Mouse (Mus musculus) hindbrain, embryonic 16.5 days (tissue): Measurements from ENCODE around the gene Irak2. TPM values are rescaled to one million over a fixed set of nuclear protein-coding genes. Genes with fewer than 3 reads are reported as not detected.

Experiments used
- ATAC-seq: fragments of 200-750 bp; cut with Nextera tagmentation; 2 replicates; pipeline ENCODE4 v1.8.0; 2017; ENCODE audit warnings: moderate TSS enrichment, moderate library complexity
- H3K27ac ChIP-seq: fragments of 300-500 bp; sonication (generic); 2 replicates; pipeline ENCODE4 v1.5.1; 2014; ENCODE audit warnings: low read depth, mild to moderate bottlenecking, control low read depth, low read length, moderate library complexity
- H3K27me3 ChIP-seq: fragments of 300-500 bp; sonication (generic); replicated peaks from 2 replicates; pipeline ENCODE4 v1.6.1; 2014; ENCODE audit warnings: low read length; ENCODE audit not compliant: control insufficient read depth, insufficient read depth
- H3K36me3 ChIP-seq: fragments of 300-500 bp; sonication (generic); 2 replicates; pipeline ENCODE4 v1.6.1; 2014; ENCODE audit warnings: mild to moderate bottlenecking, low read length, moderate library complexity, mixed read lengths; ENCODE audit not compliant: control insufficient read depth, insufficient read depth
- H3K4me1 ChIP-seq: fragments of 300-500 bp; sonication (generic); 2 replicates; pipeline ENCODE4 v1.6.1; 2014; ENCODE audit warnings: low read depth, low read length; ENCODE audit not compliant: control insufficient read depth, insufficient read depth
- H3K4me2 ChIP-seq: fragments of 300-500 bp; sonication (generic); 2 replicates; pipeline ENCODE4 v1.6.1; 2014; ENCODE audit warnings: mild to moderate bottlenecking, low read length, control low read depth, moderate library complexity
- H3K4me3 ChIP-seq: fragments of 300-500 bp; sonication (generic); 2 replicates; pipeline ENCODE4 v1.5.1; 2014; ENCODE audit warnings: mild to moderate bottlenecking, low read length, control low read depth, moderate library complexity
- H3K9ac ChIP-seq: fragments of 300-500 bp; sonication (generic); 2 replicates; pipeline ENCODE4 v1.6.1; 2014; ENCODE audit warnings: low read depth, mild to moderate bottlenecking, control low read depth, low read length, moderate library complexity
- H3K9me3 ChIP-seq: fragments of 300-500 bp; sonication (generic); 2 replicates; pipeline ENCODE4 v1.6.1; 2014; ENCODE audit warnings: mild to moderate bottlenecking, low read length, moderate library complexity; ENCODE audit not compliant: control insufficient read depth
- WGBS: fragments of 180-500 bp; shearing (Covaris S2); extraction: QIAGEN DNeasy Blood & Tissue Kit; methylation state at CpG from one replicate; pipeline ENCODE4 v1.1.7; 2014; 5-methylcytosine and 5-hydroxymethylcytosine counted together
- polyA plus RNA-seq: library from polyadenylated mRNA; unstranded; fragments of >200 nt; fragmentation: Nextera tagmentation; extraction: Ambion mirVana; gene quantifications from 2 replicates; pipeline ENCODE4 v1.2.1, GENCODE M21; 2015

Irak2 gene
- polyA plus RNA-seq, 1 experiment from 2014 or later, result 2.8 TPM

GRCm38 (mm10) chr6:113608871-113609270 lies 29.4 kb upstream of the Irak2 start:
- H3K9ac ChIP-seq, result no peak overlapping the region
- no peaks in the 10 kb centered on the region for H3K9me3 ChIP-seq
- no peak for ATAC-seq
- H3K4me3 ChIP-seq, result no peak overlapping the region
- H3K4me2 ChIP-seq, result no peak overlapping the region
- no peaks in the 10 kb centered on the region for H3K27me3 ChIP-seq
- WGBS, result 90% methylated on average over 6 of the region's 6 CpGs
- H3K36me3 ChIP-seq, result peaks cover under 1% of the 10 kb centered on the region; the same call in 1 of the 2 replicates
- no peak overlapping the region for H3K27ac ChIP-seq
- H3K4me1 ChIP-seq, result peaks cover 12% of the 10 kb centered on the region

GRCm38 (mm10) chr6:113609293-113609692 lies 29.0 kb upstream of the Irak2 start:
- no peak for ATAC-seq
- WGBS, result 97% methylated on average over 7 of the region's 7 CpGs
- Histone ChIP-seq H3K9ac (no peak overlapping the region), H3K36me3 (peaks cover 4% of the 10 kb centered on the region), H3K9me3 (no peaks in the 10 kb centered on the region), H3K27me3 (no peaks in the 10 kb centered on the region), H3K27ac (no peak overlapping the region), H3K4me2 (no peak overlapping the region), H3K4me3 (no peak overlapping the region), H3K4me1 (peaks cover 12% of the 10 kb centered on the region)

- H3K36me3 ChIP-seq, result peaks cover 22% of the 10 kb centered on the region
- H3K4me3 ChIP-seq, result no peak overlapping the region
- no peak overlapping the region for H3K4me2 ChIP-seq
- H3K27me3 ChIP-seq, result no peaks in the 10 kb centered on the region
- H3K4me1 ChIP-seq, result no peaks in the 10 kb centered on the region
- no peak overlapping the region for H3K9ac ChIP-seq
- no peak overlapping the region for H3K27ac ChIP-seq
- 90% methylated on average over 8 of the region's 8 CpGs for WGBS
- H3K9me3 ChIP-seq, result no peaks in the 10 kb centered on the region
- no peak for ATAC-seq
Measured at GRCm38 (mm10) chr6:113612258-113612969, 25.9 kb upstream of the Irak2 start.

- WGBS, result 98% methylated on average over 7 of the region's 7 CpGs
- H3K27me3 ChIP-seq, result no peaks in the 10 kb centered on the region
- H3K27ac ChIP-seq, result no peak overlapping the region
- H3K36me3 ChIP-seq, result peaks cover 30% of the 10 kb centered on the region
- H3K4me1 ChIP-seq, result no peaks in the 10 kb centered on the region
- H3K4me3 ChIP-seq, result no peak overlapping the region
- no peaks in the 10 kb centered on the region for H3K9me3 ChIP-seq
- no peak for ATAC-seq
- H3K9ac ChIP-seq, result no peak overlapping the region
- H3K4me2 ChIP-seq, result no peak overlapping the region
Measured at GRCm38 (mm10) chr6:113614152-113614551, 24.1 kb upstream of the Irak2 start.

- ATAC-seq, result no peak
- Histone ChIP-seq H3K27ac (no peak overlapping the region), H3K4me2 (no peak overlapping the region), H3K9me3 (no peaks in the 10 kb centered on the region), H3K36me3 (peaks cover 30% of the 10 kb centered on the region), H3K9ac (no peak overlapping the region), H3K4me1 (no peaks in the 10 kb centered on the region), H3K27me3 (no peaks in the 10 kb centered on the region), H3K4me3 (no peak overlapping the region)
- WGBS, result over 99% methylated on average over 8 of the region's 8 CpGs
Measured at GRCm38 (mm10) chr6:113614997-113615396, 23.3 kb upstream of the Irak2 start.

- H3K9me3 ChIP-seq, result no peaks in the 10 kb centered on the region
- peaks cover 30% of the 10 kb centered on the region for H3K36me3 ChIP-seq
- H3K4me2 ChIP-seq, result no peak overlapping the region
- no peaks in the 10 kb centered on the region for H3K4me1 ChIP-seq
- H3K4me3 ChIP-seq, result no peak overlapping the region
- WGBS, result 95% methylated on average over 4 of the region's 4 CpGs
- ATAC-seq, result no peak
- no peak overlapping the region for H3K9ac ChIP-seq
- H3K27ac ChIP-seq, result no peak overlapping the region
- no peaks in the 10 kb centered on the region for H3K27me3 ChIP-seq
Measured at GRCm38 (mm10) chr6:113615489-113615888, 22.8 kb upstream of the Irak2 start.

GRCm38 (mm10) chr6:113623386-113623785 lies 14.9 kb upstream of the Irak2 start:
- H3K4me2 ChIP-seq, result peak overlapping the region; percentile 83
- H3K36me3 ChIP-seq, result peaks cover 3% of the 10 kb centered on the region; the same call in 1 of the 2 replicates
- H3K9me3 ChIP-seq, result no peaks in the 10 kb centered on the region
- H3K4me1 ChIP-seq, result peaks cover 12% of the 10 kb centered on the region
- ATAC-seq, result no peak
- H3K4me3 ChIP-seq, result peak overlapping the region; percentile 85
- H3K27me3 ChIP-seq, result no peaks in the 10 kb centered on the region
- H3K9ac ChIP-seq, result peak overlapping the region; percentile 82
- H3K27ac ChIP-seq, result no peak overlapping the region
- WGBS, result 73% methylated on average over 5 of the region's 5 CpGs

- Histone ChIP-seq H3K36me3 (peaks cover 4% of the 10 kb centered on the region; the same call in 1 of the 2 replicates), H3K9me3 (no peaks in the 10 kb centered on the region), H3K4me3 (peak within 1 kb of the TSS; percentile 85), H3K4me2 (peak within 1 kb of the TSS; percentile 83), H3K27ac (peak within 1 kb of the TSS; percentile 88), H3K4me1 (peaks cover 12% of the 10 kb centered on the region), H3K27me3 (no peaks in the 10 kb centered on the region), H3K9ac (peak within 1 kb of the TSS; percentile 82)
- ATAC-seq, result peak; percentile 89
- under 1% methylated on average over 65 of the region's 76 CpGs for WGBS
Measured at GRCm38 (mm10) chr6:113623941-113624751, 14.1 kb upstream of the Irak2 start, which contains the start of gene Vhl. TSS of gene Vhl (plus strand) at chr6:113623959.
